Mouse (Mus musculus) thymus, postnatal 25 days (tissue): ENCODE measurements around the gene Trim23.
"Not testable (repeated sequence)": the region's sequence is repeated elsewhere in the genome, so short reads cannot be mapped to it uniquely, and the experiment has no call there.

ENCODE experiments used
- DNase-seq: peaks from one replicate; pipeline ENCODE4 v3.0.0; 2022

Trim23 gene

GRCm38 (mm10) chr13:104178650-104179121, at the start of gene Trim23:
Gene Trim23, plus strand, starts transcription at chr13:104178797.
- peak; percentile 95 for DNase-seq

GRCm38 (mm10) chr13:104132561-104132960, 46.0 kb upstream of the Trim23 start:
- no peak for DNase-seq

- no peak for DNase-seq
Measured at GRCm38 (mm10) chr13:104134510-104135085, 44.0 kb upstream of the Trim23 start.

- DNase-seq: peak; percentile 86
Measured at GRCm38 (mm10) chr13:104139369-104140209, 39.0 kb upstream of the Trim23 start.

- no peak for DNase-seq
Measured at GRCm38 (mm10) chr13:104144871-104145270, 33.7 kb upstream of the Trim23 start.

- DNase-seq: no peak
Measured at GRCm38 (mm10) chr13:104145646-104146045, 33.0 kb upstream of the Trim23 start.

- DNase-seq: no peak
Measured at GRCm38 (mm10) chr13:104154180-104154579, 24.4 kb upstream of the Trim23 start.

GRCm38 (mm10) chr13:104155106-104155505, 23.5 kb upstream of the Trim23 start:
- DNase-seq: no peak

- no peak for DNase-seq
Measured at GRCm38 (mm10) chr13:104155686-104156085, 22.9 kb upstream of the Trim23 start.

- DNase-seq: no peak
Measured at GRCm38 (mm10) chr13:104171711-104172110, 6.9 kb upstream of the Trim23 start.

- DNase-seq: no peak
Measured at GRCm38 (mm10) chr13:104172498-104172897, 6.1 kb upstream of the Trim23 start.

GRCm38 (mm10) chr13:104176874-104177273, 1.7 kb upstream of the Trim23 start:
- no peak for DNase-seq

GRCm38 (mm10) chr13:104177796-104178649, 574 bp upstream of the Trim23 start, which contains the start of gene Trappc13:
Gene Trappc13, minus strand, starts transcription at chr13:104178469.
- DNase-seq: peak; percentile 84

GRCm38 (mm10) chr13:104179176-104179888, 735 bp downstream of the Trim23 start:
- DNase-seq: no peak

GRCm38 (mm10) chr13:104187357-104187756, 8.8 kb downstream of the Trim23 start:
- no peak for DNase-seq

GRCm38 (mm10) chr13:104195891-104196290, 17.3 kb downstream of the Trim23 start:
- not testable (repeated sequence) for DNase-seq

- DNase-seq: no peak
Measured at GRCm38 (mm10) chr13:104204313-104204712, 25.7 kb downstream of the Trim23 start.

GRCm38 (mm10) chr13:104227478-104227877, 48.9 kb downstream of the Trim23 start:
- no peak for DNase-seq

- DNase-seq: peak; percentile 97
Measured at GRCm38 (mm10) chr13:104228384-104229066, 49.9 kb downstream of the Trim23 start, which contains the start of the genes Cenpk and Ppwd1. Gene Cenpk, plus strand, starts transcription at chr13:104228611. Gene Ppwd1, minus strand, starts transcription at chr13:104228843.

GRCm38 (mm10) chr13:104229181-104229580, 50.6 kb downstream of the Trim23 start:
- DNase-seq: no peak
